Mouse (Mus musculus): ENCODE measurements around the gene Atf7ip.

- TF ChIP-seq CTCF (IDR thresholded peaks at IDR 0.05; ENCODE audit: low read depth) (no peak), EP300 (optimal IDR thresholded peaks at IDR 0.05) (no peak)
Measured at GRCm38 (mm10) chr6:136631945-136632534, 126.1 kb downstream of the Atf7ip start.

Measured in stomach, postnatal 0 days (tissue).